Mouse (Mus musculus) ES-Bruce4 (cell line): ENCODE measurements at regions not wholly inside any gene's neighbourhood (a gene's known extent, or its start where the extent isn't known, plus 50 kb on each side); places are given as distances from the start of the nearest gene placed in this dataset.

Experiments
- H3K27ac ChIP-seq: 2 replicates; pipeline ENCODE4 v1.5.1; 2012; ENCODE audit warnings: low read length, inconsistent platforms; ENCODE audit not compliant: insufficient read depth
- H3K27me3 ChIP-seq: 2 replicates; pipeline ENCODE4 v1.6.1; 2012; ENCODE audit warnings: mild to moderate bottlenecking, low read length, inconsistent platforms; ENCODE audit not compliant: control insufficient read depth, poor library complexity, insufficient read depth, severe bottlenecking
- H3K36me3 ChIP-seq: 2 replicates; pipeline ENCODE4 v1.6.1; 2012; ENCODE audit warnings: inconsistent platforms, mild to moderate bottlenecking, low read length, moderate library complexity; ENCODE audit not compliant: control insufficient read depth, poor library complexity, insufficient read depth, severe bottlenecking
- H3K4me1 ChIP-seq: one replicate; pipeline ENCODE4 v1.8.1; 2011; ENCODE audit warnings: low read length; ENCODE audit not compliant: control insufficient read depth, insufficient read depth
- H3K4me3 ChIP-seq: 2 replicates; pipeline ENCODE4 v1.5.1; 2011; ENCODE audit warnings: low read depth, mild to moderate bottlenecking, low read length
- H3K9ac ChIP-seq: 2 replicates; pipeline ENCODE4 v1.6.1; 2012; ENCODE audit warnings: low read depth, mild to moderate bottlenecking, inconsistent platforms; ENCODE audit not compliant: poor library complexity, severe bottlenecking
- H3K9me3 ChIP-seq: replicated peaks from 2 replicates; pipeline ENCODE4 v1.6.1; 2012; ENCODE audit warnings: mild to moderate bottlenecking, low read length, inconsistent platforms; ENCODE audit not compliant: control insufficient read depth, poor library complexity, insufficient read depth, severe bottlenecking
- CTCF ChIP-seq: IDR thresholded peaks from one replicate; pipeline ENCODE4 v1.8.1; 2011; ENCODE audit warnings: low read depth, low read length
- EP300 ChIP-seq: IDR thresholded peaks from 2 replicates; pipeline ENCODE4 v1.6.1; 2011; ENCODE audit warnings: low read depth, low read length; ENCODE audit not compliant: insufficient read depth
- POLR2A ChIP-seq: IDR thresholded peaks from one replicate; pipeline ENCODE4 v1.8.1; 2011; ENCODE audit warnings: low read length; ENCODE audit not compliant: insufficient read depth

GRCm38 (mm10) chr9:46411686-46412085, 91.9 kb upstream of the 4931429L15Rik start:
- Histone ChIP-seq H3K27me3 (no peaks in the 10 kb centered on the region), H3K4me3 (no peak overlapping the region), H3K9ac (no peak overlapping the region), H3K4me1 (peaks cover 2% of the 10 kb centered on the region), H3K27ac (no peak overlapping the region), H3K36me3 (no peaks in the 10 kb centered on the region), H3K9me3 (no peaks in the 10 kb centered on the region; the same call in 1 of the 2 replicates)
- TF ChIP-seq EP300 = no peak
- no peak for TF ChIP-seq POLR2A
- no peak for TF ChIP-seq CTCF

- no peak overlapping the region for H3K4me3 ChIP-seq
- no peaks in the 10 kb centered on the region; the same call in 1 of the 2 replicates for H3K9me3 ChIP-seq
- no peak overlapping the region for H3K9ac ChIP-seq
- no peaks in the 10 kb centered on the region for H3K36me3 ChIP-seq
- no peaks in the 10 kb centered on the region for H3K4me1 ChIP-seq
- H3K27ac ChIP-seq = no peak overlapping the region
- H3K27me3 ChIP-seq = no peaks in the 10 kb centered on the region
- no peak for TF ChIP-seq EP300
- no peak for TF ChIP-seq CTCF
- TF ChIP-seq POLR2A = no peak
Measured at GRCm38 (mm10) chr9:46408776-46409175, 89.0 kb upstream of the 4931429L15Rik start.

GRCm38 (mm10) chr9:46406606-46407005, 86.8 kb upstream of the 4931429L15Rik start:
- Histone ChIP-seq H3K4me1 (no peaks in the 10 kb centered on the region), H3K9ac (no peak overlapping the region), H3K36me3 (no peaks in the 10 kb centered on the region), H3K27ac (no peak overlapping the region), H3K4me3 (no peak overlapping the region), H3K27me3 (no peaks in the 10 kb centered on the region), H3K9me3 (no peaks in the 10 kb centered on the region)
- TF ChIP-seq POLR2A (no peak), EP300 (no peak), CTCF (no peak)

- TF ChIP-seq CTCF = no peak
- TF ChIP-seq EP300 = no peak
- TF ChIP-seq POLR2A = no peak
- no peaks in the 10 kb centered on the region for H3K27me3 ChIP-seq
Measured at GRCm38 (mm10) chr9:46396591-46396990, 76.8 kb upstream of the 4931429L15Rik start.

GRCm38 (mm10) chr9:46395156-46395765, 75.5 kb upstream of the 4931429L15Rik start:
- Histone ChIP-seq H3K4me1 (peaks cover 2% of the 10 kb centered on the region), H3K9me3 (peaks cover 4% of the 10 kb centered on the region; the same call in 1 of the 2 replicates), H3K4me3 (no peak overlapping the region), H3K27me3 (no peaks in the 10 kb centered on the region), H3K36me3 (no peaks in the 10 kb centered on the region), H3K27ac (no peak overlapping the region), H3K9ac (no peak overlapping the region)
- TF ChIP-seq EP300 (no peak), POLR2A (no peak), CTCF (no peak)

More at GRCm38 (mm10) chr9:46396591-46396990, 76.8 kb upstream of the 4931429L15Rik start:
- Histone ChIP-seq H3K27ac (no peak overlapping the region), H3K9me3 (peaks cover 4% of the 10 kb centered on the region; the same call in 1 of the 2 replicates), H3K4me1 (peaks cover 2% of the 10 kb centered on the region), H3K9ac (no peak overlapping the region), H3K4me3 (no peak overlapping the region), H3K36me3 (no peaks in the 10 kb centered on the region)

- Histone ChIP-seq H3K4me1 (peaks cover 4% of the 10 kb centered on the region), H3K9me3 (peaks cover 4% of the 10 kb centered on the region; the same call in 1 of the 2 replicates), H3K27me3 (no peaks in the 10 kb centered on the region), H3K4me3 (no peak overlapping the region), H3K9ac (no peak overlapping the region), H3K27ac (no peak overlapping the region), H3K36me3 (no peaks in the 10 kb centered on the region)
- TF ChIP-seq POLR2A (no peak), CTCF (no peak), EP300 (no peak)
Measured at GRCm38 (mm10) chr9:46394239-46394638, 74.5 kb upstream of the 4931429L15Rik start.
